Mouse (Mus musculus): ENCODE data around the gene Sema4d.
A peak's percentile ranks its signal among the peaks of the same experiment; 100 is the strongest.

The Sema4d gene

GRCm38 (mm10) chr13:51727364-51727763 is 66.2 kb downstream of the Sema4d start:
- DNase-seq (ENCODE audit: low spot score) = no peak

- DNase-seq (ENCODE audit: low spot score) = no peak
Observed at GRCm38 (mm10) chr13:51725926-51726574, 67.5 kb downstream of the Sema4d start.

- DNase-seq (ENCODE audit: low spot score) = no peak
Observed at GRCm38 (mm10) chr13:51725446-51725845, 68.1 kb downstream of the Sema4d start.

- DNase-seq (ENCODE audit: low spot score) = no peak
Observed at GRCm38 (mm10) chr13:51724566-51724965, 69.0 kb downstream of the Sema4d start.

- no peak for DNase-seq (ENCODE audit: low spot score)
Observed at GRCm38 (mm10) chr13:51723114-51723513, 70.4 kb downstream of the Sema4d start.

- DNase-seq (ENCODE audit: low spot score) = no peak
Observed at GRCm38 (mm10) chr13:51720556-51720955, 73.0 kb downstream of the Sema4d start.

GRCm38 (mm10) chr13:51719256-51719655 is 74.3 kb downstream of the Sema4d start:
- DNase-seq (ENCODE audit: low spot score) = no peak

GRCm38 (mm10) chr13:51716350-51717263 is 76.9 kb downstream of the Sema4d start:
- DNase-seq (ENCODE audit: low spot score) = no peak

- DNase-seq (ENCODE audit: low spot score) = no peak
Observed at GRCm38 (mm10) chr13:51712022-51712421, 81.5 kb downstream of the Sema4d start.

GRCm38 (mm10) chr13:51710738-51711137 is 82.8 kb downstream of the Sema4d start:
- peak; percentile 80 for DNase-seq (ENCODE audit: low spot score)

GRCm38 (mm10) chr13:51705882-51706854 is 87.4 kb downstream of the Sema4d start:
- DNase-seq (ENCODE audit: low spot score) = no peak

GRCm38 (mm10) chr13:51703893-51704292 is 89.7 kb downstream of the Sema4d start:
- no peak for DNase-seq (ENCODE audit: low spot score)

- DNase-seq (ENCODE audit: low spot score) = no peak
Observed at GRCm38 (mm10) chr13:51698318-51698717, 95.2 kb downstream of the Sema4d start.

- DNase-seq (ENCODE audit: low spot score) = no peak
Observed at GRCm38 (mm10) chr13:51697897-51698296, 95.7 kb downstream of the Sema4d start.

- DNase-seq (ENCODE audit: low spot score) = no peak
Observed at GRCm38 (mm10) chr13:51697455-51697854, 96.1 kb downstream of the Sema4d start.

GRCm38 (mm10) chr13:51696481-51696880 is 97.1 kb downstream of the Sema4d start:
- DNase-seq (ENCODE audit: low spot score) = no peak

GRCm38 (mm10) chr13:51688688-51689087 is 104.9 kb downstream of the Sema4d start:
- no peak for DNase-seq (ENCODE audit: low spot score)

- DNase-seq (ENCODE audit: low spot score) = no peak
Observed at GRCm38 (mm10) chr13:51686966-51687365, 106.6 kb downstream of the Sema4d start.

GRCm38 (mm10) chr13:51685290-51685966 is 108.1 kb downstream of the Sema4d start:
- no peak for DNase-seq (ENCODE audit: low spot score)

GRCm38 (mm10) chr13:51681634-51682033 is 111.9 kb downstream of the Sema4d start:
- no peak for DNase-seq (ENCODE audit: low spot score)

GRCm38 (mm10) chr13:51681076-51681475 is 112.5 kb downstream of the Sema4d start:
- no peak for DNase-seq (ENCODE audit: low spot score)
